Mouse (Mus musculus) MEL (cell line): ENCODE results near the gene Pramef8. TPM values are rescaled to one million over a fixed set of nuclear protein-coding genes. Genes with fewer than 3 reads are reported as not detected.

ENCODE experiments used
- DNase-seq: peaks from one replicate; pipeline ENCODE4 v3.0.0; 2011; ENCODE audit warnings: low read depth, low spot score
- H3K27ac ChIP-seq: 2 replicates; pipeline ENCODE4 v1.5.1; 2012; ENCODE audit warnings: low read depth, mild to moderate bottlenecking, control low read depth, low read length, moderate library complexity; ENCODE audit not compliant: control insufficient read depth
- H3K27me3 ChIP-seq, 2 experiments: fragments of 150-350 bp in 1 of 2; sonication (generic) in 1 of 2; 2 replicates each; pipeline ENCODE4 v1.6.1; 2012; ENCODE audit warnings: low read length in 2 of 2, mild to moderate bottlenecking in 2 of 2, improper control_type of control experiment in 1 of 2, moderate library complexity in 1 of 2; ENCODE audit not compliant: insufficient read depth in 2 of 2, control insufficient read depth in 1 of 2
- H3K36me3 ChIP-seq, 2 experiments: 2 replicates each; pipeline ENCODE4 v1.6.1; 2012 to 2014; ENCODE audit warnings: low read length in 2 of 2, improper control_type of control experiment in 1 of 2, inconsistent platforms in 1 of 2, mild to moderate bottlenecking in 1 of 2; ENCODE audit not compliant: insufficient read depth in 2 of 2, control insufficient read depth in 1 of 2
- H3K4me1 ChIP-seq, 2 experiments: fragments of 150-350 bp in 1 of 2; sonication (generic) in 1 of 2; 2 replicates each; pipeline ENCODE4 v1.6.1; 2012; ENCODE audit warnings: low read length in 2 of 2, improper control_type of control experiment in 1 of 2, mild to moderate bottlenecking in 1 of 2; ENCODE audit not compliant: insufficient read depth in 2 of 2, control insufficient read depth in 1 of 2
- H3K4me3 ChIP-seq, 2 experiments: fragments of 150-350 bp in 1 of 2; sonication (generic) in 1 of 2; 2 replicates each; pipeline ENCODE4 v1.5.1; 2012; ENCODE audit warnings: low read depth in 2 of 2, low read length in 2 of 2, mild to moderate bottlenecking in 2 of 2, moderate library complexity in 2 of 2, control low read depth in 1 of 2, improper control_type of control experiment in 1 of 2; ENCODE audit not compliant: control insufficient read depth in 1 of 2, insufficient read depth in 1 of 2
- H3K79me2 ChIP-seq: 2 replicates; pipeline ENCODE4 v1.6.1; 2012; ENCODE audit warnings: mild to moderate bottlenecking, low read length, moderate library complexity; ENCODE audit not compliant: control insufficient read depth, poor library complexity, insufficient read depth
- H3K9ac ChIP-seq: 2 replicates; pipeline ENCODE4 v1.6.1; 2012; ENCODE audit warnings: low read depth, mild to moderate bottlenecking, control low read depth, low read length, moderate library complexity; ENCODE audit not compliant: control insufficient read depth, poor library complexity, severe bottlenecking
- H3K9me3 ChIP-seq: fragments of 150-350 bp; sonication (generic); replicated peaks from 2 replicates; pipeline ENCODE4 v1.6.1; 2012; ENCODE audit warnings: mild to moderate bottlenecking, low read length, improper control_type of control experiment, moderate library complexity; ENCODE audit not compliant: insufficient read depth
- BHLHE40 ChIP-seq: IDR thresholded peaks from 2 replicates; pipeline ENCODE4 v1.6.1; 2012; ENCODE audit warnings: low read depth, mild to moderate bottlenecking, inconsistent platforms, low read length, improper control_type of control experiment, borderline replicate concordance
- CHD2 ChIP-seq: IDR thresholded peaks from 2 replicates; pipeline ENCODE4 v1.6.1; 2011; ENCODE audit warnings: low read length, improper control_type of control experiment
- GABPA ChIP-seq: IDR thresholded peaks from 2 replicates; pipeline ENCODE4 v1.6.1; 2012; ENCODE audit warnings: low read depth, mild to moderate bottlenecking, inconsistent platforms, low read length, improper control_type of control experiment, moderate library complexity
- RCOR1 ChIP-seq: IDR thresholded peaks from 2 replicates; pipeline ENCODE4 v1.6.1; 2012; ENCODE audit warnings: low read depth, mild to moderate bottlenecking, inconsistent platforms, low read length, improper control_type of control experiment
- SIN3A ChIP-seq: IDR thresholded peaks from 2 replicates; pipeline ENCODE4 v1.6.1; 2012; ENCODE audit warnings: low read length, improper control_type of control experiment, inconsistent platforms
- TAL1 ChIP-seq: IDR thresholded peaks from 2 replicates; pipeline ENCODE4 v1.6.1; 2012; ENCODE audit warnings: mild to moderate bottlenecking, inconsistent platforms, low read length, moderate library complexity, mixed read lengths
- TBP ChIP-seq: IDR thresholded peaks from 2 replicates; pipeline ENCODE4 v1.8.0; 2011; ENCODE audit warnings: low read depth, low read length, improper control_type of control experiment
- UBTF ChIP-seq: IDR thresholded peaks from 2 replicates; pipeline ENCODE4 v1.6.1; 2012; ENCODE audit warnings: low read depth, mild to moderate bottlenecking, inconsistent platforms, low read length, improper control_type of control experiment, moderate library complexity, borderline replicate concordance; ENCODE audit not compliant: insufficient read depth
- polyA plus RNA-seq, 2 experiments: library from polyadenylated mRNA; stranded (reverse) in 1 of 2; unstranded in 1 of 2; fragments of >175 nt in 1 of 2; fragments of >200 nt in 1 of 2; gene quantifications; 2 replicates each; pipeline versions ENCODE4 v1.2.1 to v1.2.4; 2012; ENCODE audit warnings: low replicate concordance in 2 of 2, low read depth in 1 of 2; ENCODE audit not compliant: insufficient read length in 2 of 2, insufficient read depth in 1 of 2, missing spikeins in 1 of 2
- total RNA-seq: library from RNA; depleted of rRNA; stranded (reverse); fragments of 300-350 nt; gene quantifications from 2 replicates; pipeline ENCODE4 v1.2.3, GENCODE M21; 2012; rRNA removed

Pramef8 gene
- not detected in 2 replicates for total RNA-seq
- not detected for polyA plus RNA-seq

DNA sequence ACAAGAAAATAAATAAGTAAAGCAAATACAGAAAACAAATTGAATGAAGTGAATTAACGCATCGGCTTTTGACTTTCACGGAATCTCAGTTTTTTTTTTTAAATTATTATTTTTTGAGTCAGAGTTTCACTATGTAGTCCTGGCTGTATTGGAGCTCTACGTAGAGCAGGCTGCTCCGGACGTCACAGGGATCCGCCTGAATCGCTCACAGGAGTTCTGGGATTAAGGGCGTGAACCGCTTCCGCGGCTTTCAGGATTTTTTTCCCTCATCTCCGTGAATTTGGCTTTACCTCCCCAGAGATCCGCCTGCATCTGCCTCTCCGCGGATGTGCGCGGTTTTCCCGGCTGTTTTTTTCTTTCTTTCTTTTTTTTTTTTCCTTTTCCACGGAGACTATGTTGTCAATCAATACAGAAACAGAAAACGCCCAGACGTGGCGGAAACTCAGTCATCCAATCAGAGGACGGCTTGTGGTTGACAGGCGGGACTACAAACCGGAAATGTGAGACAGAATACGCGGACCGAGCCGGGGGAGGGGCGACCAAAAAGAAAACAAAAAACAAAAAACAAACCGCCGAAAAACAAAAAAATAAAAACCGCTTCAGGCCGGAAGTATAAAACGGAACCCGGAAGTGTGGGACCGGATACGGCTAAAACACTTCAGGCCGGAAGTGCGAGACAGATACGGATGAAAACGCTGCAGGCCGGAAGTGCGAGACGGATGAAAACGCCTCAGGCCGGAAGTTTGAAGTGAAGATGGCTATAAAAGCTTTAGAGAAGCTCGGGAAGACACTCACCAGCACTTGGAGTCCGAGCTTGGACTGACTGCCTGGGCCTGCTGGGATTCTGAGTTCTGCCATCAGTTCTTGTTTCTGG is at the start of gene Pramef8:
Gene Pramef8 (plus strand): TSS at position 208 of the 874 bp plus-strand sequence.
- Histone ChIP-seq H3K9me3 (no peaks in the 10 kb centered on the region), H3K27me3 (no peaks in the 10 kb centered on the region), H3K36me3 (no peaks in the 10 kb centered on the region), H3K4me3 (no peak within 1 kb of the TSS), H3K9ac (no peak within 1 kb of the TSS), H3K27ac (no peak within 1 kb of the TSS), H3K4me1 (no peaks in the 10 kb centered on the region), H3K79me2 (no peaks in the 10 kb centered on the region)
- no peak for TF ChIP-seq TBP
- no peak for DNase-seq

DNA sequence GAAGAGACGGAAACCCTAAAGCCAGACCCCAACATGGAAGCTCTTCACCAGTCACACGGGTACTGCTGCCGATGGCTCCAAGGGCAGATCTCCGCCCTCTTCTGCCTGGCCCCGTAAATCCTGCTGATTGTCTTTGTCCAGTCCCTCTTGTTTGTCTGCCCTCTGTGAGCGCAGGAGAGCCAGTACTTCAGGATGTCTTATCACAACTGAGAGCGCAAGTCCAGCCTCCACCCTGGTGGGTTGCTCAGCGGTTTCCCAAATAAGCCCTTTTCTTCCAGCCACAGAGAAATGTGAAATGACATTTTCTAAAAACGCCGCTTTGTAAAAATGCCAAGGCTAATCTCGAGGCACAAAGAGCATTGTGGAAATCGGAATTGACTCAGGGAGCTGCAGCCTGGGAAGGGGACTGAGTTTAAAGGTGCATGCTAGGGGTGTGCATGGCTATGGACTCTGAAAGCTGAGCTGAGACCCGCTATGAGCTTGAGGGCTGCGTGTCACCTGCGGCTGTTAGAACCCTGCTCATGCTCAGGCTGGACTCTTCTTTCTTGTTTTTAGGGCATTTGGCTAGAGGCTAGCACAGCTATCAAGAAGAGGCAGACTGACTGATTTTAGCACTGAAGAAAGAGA is 45.7 kb upstream of the Pramef8 start:
- no peaks in the 10 kb centered on the region for H3K27me3 ChIP-seq

DNA sequence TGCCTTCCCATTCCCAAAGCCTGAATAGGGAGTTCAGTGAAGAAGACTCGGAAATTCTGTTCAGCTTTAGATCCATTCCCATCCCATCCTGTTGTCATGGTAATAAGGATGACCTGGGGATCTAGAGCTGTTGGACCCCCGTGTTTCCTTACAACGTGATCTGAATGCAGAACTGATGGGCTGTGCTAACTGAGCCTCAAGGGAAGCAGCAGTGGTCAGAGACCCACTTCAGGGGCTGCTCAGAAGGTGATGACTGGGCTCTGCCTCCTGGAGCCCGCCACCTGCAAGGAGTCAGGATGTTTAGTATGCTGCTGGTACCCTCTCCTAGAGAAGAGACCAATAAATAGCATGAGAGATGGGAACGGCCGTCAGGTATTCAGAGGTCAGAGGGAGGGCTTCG is 32.7 kb upstream of the Pramef8 start:
- H3K79me2 ChIP-seq: no peaks in the 10 kb centered on the region
- no peak overlapping the region for H3K4me3 ChIP-seq
- H3K36me3 ChIP-seq: no peaks in the 10 kb centered on the region
- H3K4me1 ChIP-seq: no peaks in the 10 kb centered on the region
- no peaks in the 10 kb centered on the region for H3K27me3 ChIP-seq
- TF ChIP-seq UBTF: no peak
- TF ChIP-seq TAL1: no peak
- TF ChIP-seq SIN3A: no peak
- TF ChIP-seq RCOR1: no peak
- no peak for TF ChIP-seq CHD2
- DNase-seq: no peak
- no peak overlapping the region for H3K27ac ChIP-seq
- H3K9ac ChIP-seq: no peak overlapping the region
- no peaks in the 10 kb centered on the region for H3K9me3 ChIP-seq

More for the DNA sequence above, 45.7 kb upstream of the Pramef8 start:
- Histone ChIP-seq H3K27ac (no peak overlapping the region), H3K4me1 (no peaks in the 10 kb centered on the region), H3K36me3 (no peaks in the 10 kb centered on the region), H3K79me2 (no peaks in the 10 kb centered on the region), H3K9me3 (no peaks in the 10 kb centered on the region), H3K4me3 (no peak overlapping the region), H3K9ac (no peak overlapping the region)
- no peak for TF ChIP-seq BHLHE40
- TF ChIP-seq GABPA: no peak
- no peak for DNase-seq
